Mouse (Mus musculus): ENCODE data around the gene Mboat7.

- no peak for TF ChIP-seq CTCF (IDR thresholded peaks at IDR 0.05; ENCODE audit: low read depth, low read length)
- no peak for TF ChIP-seq POLR2A (IDR thresholded peaks at IDR 0.05; ENCODE audit: extremely low read depth, insufficient read depth, low read length)
Observed at GRCm38 (mm10) chr7:3706343-3706934, 13.1 kb upstream of the Mboat7 start.
